Mouse (Mus musculus): Measurements from ENCODE around the gene Ptov1. TPM values are rescaled to one million over a fixed set of nuclear protein-coding genes. Genes with fewer than 3 reads are reported as not detected.

Ptov1 gene
- polyA plus RNA-seq (2016; fragmentation: Nextera tagmentation; extraction: Ambion mirVana): 415 and 438 TPM in 2 replicates

GRCm38 (mm10) chr7:44869697-44870528 is at the start of gene Ptov1:
Gene Ptov1, minus strand, starts transcription at chr7:44869788.
- Histone ChIP-seq H3K4me1 (peaks cover 60% of the 10 kb centered on the region), H3K27ac (peak within 1 kb of the TSS; percentile 96), H3K9me3 (no peaks in the 10 kb centered on the region), H3K4me3 (peak within 1 kb of the TSS; percentile 72), H3K27me3 (ENCODE audit: poor library complexity, severe bottlenecking) (no peaks in the 10 kb centered on the region), H3K36me3 (replicated peaks) (peaks cover 35% of the 10 kb centered on the region)
- DNase-seq (ENCODE audit: extremely low spot score, low spot score): peak; percentile 96
- WGBS: 13% methylated on average over 29 of the region's 29 CpGs

GRCm38 (mm10) chr7:44919127-44919526 is 49.5 kb upstream of the Ptov1 start:
- no peaks in the 10 kb centered on the region for H3K27me3 ChIP-seq (ENCODE audit: poor library complexity, severe bottlenecking)
- no peak for DNase-seq (ENCODE audit: extremely low spot score, low spot score)
- no peaks in the 10 kb centered on the region for H3K9me3 ChIP-seq
- no peak overlapping the region for H3K4me3 ChIP-seq
- H3K36me3 ChIP-seq (replicated peaks): peaks cover 70% of the 10 kb centered on the region
- WGBS: 89% methylated on average over 5 of the region's 5 CpGs
- H3K27ac ChIP-seq: no peak overlapping the region
- no peaks in the 10 kb centered on the region; the same call in 1 of the 2 replicates for H3K4me1 ChIP-seq

- H3K9me3 ChIP-seq: no peaks in the 10 kb centered on the region
- WGBS: 84% methylated on average over 3 of the region's 3 CpGs
- H3K27me3 ChIP-seq (ENCODE audit: poor library complexity, severe bottlenecking): no peaks in the 10 kb centered on the region
- H3K36me3 ChIP-seq (replicated peaks): peaks cover 70% of the 10 kb centered on the region
- H3K27ac ChIP-seq: no peak overlapping the region
- no peak for DNase-seq (ENCODE audit: extremely low spot score, low spot score)
- H3K4me3 ChIP-seq: no peak overlapping the region
- no peaks in the 10 kb centered on the region; the same call in 1 of the 2 replicates for H3K4me1 ChIP-seq
Observed at GRCm38 (mm10) chr7:44918219-44918618, 48.6 kb upstream of the Ptov1 start.

GRCm38 (mm10) chr7:44916881-44917280 is 47.3 kb upstream of the Ptov1 start:
- Histone ChIP-seq H3K4me1 (no peaks in the 10 kb centered on the region; the same call in 1 of the 2 replicates), H3K9me3 (no peaks in the 10 kb centered on the region), H3K4me3 (no peak overlapping the region), H3K27ac (no peak overlapping the region), H3K36me3 (replicated peaks) (peaks cover 70% of the 10 kb centered on the region), H3K27me3 (ENCODE audit: poor library complexity, severe bottlenecking) (no peaks in the 10 kb centered on the region)
- no peak for DNase-seq (ENCODE audit: extremely low spot score, low spot score)
- WGBS: 92% methylated on average over 4 of the region's 4 CpGs

- Histone ChIP-seq H3K9me3 (no peaks in the 10 kb centered on the region), H3K36me3 (replicated peaks) (peaks cover 72% of the 10 kb centered on the region), H3K4me3 (no peak overlapping the region), H3K27ac (no peak overlapping the region), H3K27me3 (ENCODE audit: poor library complexity, severe bottlenecking) (no peaks in the 10 kb centered on the region), H3K4me1 (no peaks in the 10 kb centered on the region; the same call in 1 of the 2 replicates)
- 87% methylated on average over 6 of the region's 6 CpGs for WGBS
- DNase-seq (ENCODE audit: extremely low spot score, low spot score): no peak
Observed at GRCm38 (mm10) chr7:44916191-44916590, 46.6 kb upstream of the Ptov1 start.

- H3K27me3 ChIP-seq (ENCODE audit: poor library complexity, severe bottlenecking): no peaks in the 10 kb centered on the region
- H3K36me3 ChIP-seq (replicated peaks): peaks cover 76% of the 10 kb centered on the region
- WGBS: 94% methylated on average over 9 of the region's 9 CpGs
- H3K9me3 ChIP-seq: no peaks in the 10 kb centered on the region
- no peak for DNase-seq (ENCODE audit: extremely low spot score, low spot score)
- no peak overlapping the region for H3K4me3 ChIP-seq
- no peaks in the 10 kb centered on the region; the same call in 1 of the 2 replicates for H3K4me1 ChIP-seq
- no peak overlapping the region for H3K27ac ChIP-seq
Observed at GRCm38 (mm10) chr7:44915314-44915713, 45.7 kb upstream of the Ptov1 start.

- Histone ChIP-seq H3K27ac (no peak overlapping the region), H3K4me1 (no peaks in the 10 kb centered on the region; the same call in 1 of the 2 replicates), H3K9me3 (no peaks in the 10 kb centered on the region), H3K4me3 (no peak overlapping the region), H3K27me3 (ENCODE audit: poor library complexity, severe bottlenecking) (no peaks in the 10 kb centered on the region), H3K36me3 (replicated peaks) (peaks cover 80% of the 10 kb centered on the region)
- DNase-seq (ENCODE audit: extremely low spot score, low spot score): no peak
- 94% methylated on average over 2 of the region's 2 CpGs for WGBS
Observed at GRCm38 (mm10) chr7:44914396-44914795, 44.8 kb upstream of the Ptov1 start.

DNA sequence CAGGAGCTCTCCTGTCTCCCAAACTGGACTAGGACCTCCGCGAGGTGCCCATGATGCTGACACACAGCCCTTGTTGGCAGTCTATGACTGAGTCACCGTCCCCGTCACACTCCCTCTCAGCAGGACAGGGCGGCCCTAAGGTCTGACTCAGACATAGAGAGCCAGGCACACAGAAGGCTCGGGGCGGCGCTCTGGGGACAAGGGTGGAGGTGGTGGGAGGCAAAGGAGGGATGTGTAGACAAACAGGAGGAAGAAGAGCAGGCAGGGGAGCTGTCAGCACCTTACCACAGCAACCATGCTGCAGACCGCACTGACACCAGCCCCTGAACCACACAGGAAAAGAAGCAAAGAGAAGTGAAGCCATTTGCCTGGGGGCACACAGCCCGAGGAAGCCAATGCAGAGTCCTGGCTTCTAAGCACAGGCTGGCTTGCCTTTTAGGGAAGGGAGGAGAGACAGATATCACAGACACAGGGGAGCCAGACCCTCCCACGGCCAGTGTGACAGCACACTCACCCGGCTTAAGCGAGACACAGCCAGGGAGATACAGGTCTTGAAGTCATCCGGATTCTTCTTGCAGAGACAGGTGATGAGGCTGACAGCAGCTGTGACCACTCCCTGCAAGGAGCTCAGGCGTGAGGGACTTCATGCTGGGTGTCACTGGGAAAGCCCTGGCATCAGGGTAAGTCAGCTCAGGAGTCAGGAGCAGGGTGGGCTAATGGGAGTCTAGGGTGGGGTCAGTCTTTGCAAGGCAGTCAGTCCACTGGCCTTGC is 39.3 kb upstream of the Ptov1 start:
- Histone ChIP-seq H3K27me3 (ENCODE audit: poor library complexity, severe bottlenecking) (no peaks in the 10 kb centered on the region), H3K27ac (no peak overlapping the region), H3K4me3 (no peak overlapping the region), H3K4me1 (no peaks in the 10 kb centered on the region), H3K9me3 (no peaks in the 10 kb centered on the region), H3K36me3 (replicated peaks) (peaks cover 100% of the 10 kb centered on the region)
- 93% methylated on average over 15 of the region's 15 CpGs for WGBS
- no peak for DNase-seq (ENCODE audit: extremely low spot score, low spot score)

GRCm38 (mm10) chr7:44905430-44905829 is 35.8 kb upstream of the Ptov1 start:
- DNase-seq (ENCODE audit: extremely low spot score, low spot score): no peak
- H3K27ac ChIP-seq: no peak overlapping the region
- H3K27me3 ChIP-seq (ENCODE audit: poor library complexity, severe bottlenecking): no peaks in the 10 kb centered on the region
- 92% methylated on average over 20 of the region's 20 CpGs for WGBS
- H3K4me3 ChIP-seq: peak overlapping the region; percentile 7; the same call in 1 of the 2 replicates
- no peaks in the 10 kb centered on the region for H3K9me3 ChIP-seq
- peaks cover 99% of the 10 kb centered on the region for H3K36me3 ChIP-seq (replicated peaks)
- peaks cover 19% of the 10 kb centered on the region for H3K4me1 ChIP-seq

DNA sequence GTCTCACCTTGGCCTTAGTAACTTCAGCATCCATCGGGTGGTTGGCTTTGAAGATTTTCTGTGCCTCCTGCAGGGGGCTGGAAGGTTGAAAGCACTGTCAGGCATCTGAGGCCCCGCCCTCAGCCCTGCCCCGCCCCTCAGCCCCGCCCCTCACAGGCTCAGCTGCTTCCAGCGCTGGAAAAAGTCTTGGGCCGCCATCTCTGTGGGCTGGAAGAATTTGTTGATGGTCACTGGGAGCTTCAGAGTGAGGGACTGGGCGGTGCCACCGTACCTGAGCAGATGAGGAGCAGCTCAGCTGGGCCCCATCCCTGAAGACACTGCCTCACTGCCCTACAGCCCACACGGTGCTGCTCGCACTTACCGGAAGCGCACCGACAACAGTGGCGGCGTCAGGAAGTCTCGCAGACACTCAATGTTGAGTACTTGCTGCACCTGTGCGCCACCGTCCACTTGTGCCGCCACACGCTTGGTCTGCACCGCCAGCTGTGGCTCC is 31.7 kb upstream of the Ptov1 start:
- WGBS: 14% methylated on average over 21 of the region's 21 CpGs
- peaks cover 88% of the 10 kb centered on the region for H3K36me3 ChIP-seq (replicated peaks)

GRCm38 (mm10) chr7:44900632-44901031 is 31.0 kb upstream of the Ptov1 start:
- DNase-seq (ENCODE audit: extremely low spot score, low spot score): no peak
- H3K4me1 ChIP-seq: peaks cover 58% of the 10 kb centered on the region
- peaks cover 81% of the 10 kb centered on the region for H3K36me3 ChIP-seq (replicated peaks)
- peak overlapping the region; percentile 77 for H3K27ac ChIP-seq
- H3K9me3 ChIP-seq: no peaks in the 10 kb centered on the region
- no peaks in the 10 kb centered on the region for H3K27me3 ChIP-seq (ENCODE audit: poor library complexity, severe bottlenecking)
- peak overlapping the region; percentile 47; the same call in 1 of the 2 replicates for H3K4me3 ChIP-seq
- WGBS: 91% methylated on average over 11 of the region's 11 CpGs

More for the DNA sequence above, 31.7 kb upstream of the Ptov1 start:
- Histone ChIP-seq H3K27ac (peak overlapping the region; percentile 77), H3K9me3 (no peaks in the 10 kb centered on the region), H3K4me1 (peaks cover 55% of the 10 kb centered on the region), H3K4me3 (peak overlapping the region; percentile 47), H3K27me3 (ENCODE audit: poor library complexity, severe bottlenecking) (no peaks in the 10 kb centered on the region)
- DNase-seq (ENCODE audit: extremely low spot score, low spot score): peak; percentile 77

DNA sequence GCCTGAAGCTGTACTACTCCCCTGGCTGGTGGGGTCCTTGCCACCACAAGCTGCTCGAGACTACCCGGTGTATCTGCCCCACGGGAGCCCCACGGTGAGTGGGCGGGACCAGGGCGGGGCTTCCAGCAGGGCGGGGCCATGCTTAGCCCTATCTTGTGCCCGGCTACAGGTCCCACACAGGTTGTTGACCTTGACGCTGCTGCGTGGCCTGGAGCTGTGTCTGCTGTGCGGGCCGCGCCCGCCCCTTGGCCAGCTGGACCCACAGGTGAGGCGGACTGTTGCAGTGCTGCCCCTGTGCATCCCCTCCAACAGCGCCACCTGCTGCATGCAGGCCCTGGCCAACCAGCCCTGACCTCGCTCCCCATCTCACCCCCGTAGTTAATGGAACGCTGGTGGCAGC is 29.0 kb upstream of the Ptov1 start:
- H3K9me3 ChIP-seq: no peaks in the 10 kb centered on the region
- H3K4me3 ChIP-seq: peak overlapping the region; percentile 25
- no peak for DNase-seq (ENCODE audit: extremely low spot score, low spot score)
- 32% methylated on average over 19 of the region's 19 CpGs for WGBS
- H3K36me3 ChIP-seq (replicated peaks): peaks cover 61% of the 10 kb centered on the region
- peak overlapping the region; percentile 54 for H3K27ac ChIP-seq
- peaks cover 77% of the 10 kb centered on the region for H3K4me1 ChIP-seq
- no peaks in the 10 kb centered on the region for H3K27me3 ChIP-seq (ENCODE audit: poor library complexity, severe bottlenecking)
